Mouse (Mus musculus) 416B (cell line): ENCODE data around the gene Plek.

ENCODE experiments used
- DNase-seq: peaks from one replicate; pipeline ENCODE4 v3.0.0; 2011; ENCODE audit warnings: low read depth

Gene Plek

GRCm38 (mm10) chr11:17000353-17001334 is 51.5 kb downstream of the Plek start:
- DNase-seq = peak; percentile 90

GRCm38 (mm10) chr11:16999933-17000332 is 52.2 kb downstream of the Plek start:
- DNase-seq = peak; percentile 30

- peak; percentile 73 for DNase-seq
Measured at GRCm38 (mm10) chr11:16999387-16999786, 52.8 kb downstream of the Plek start.

GRCm38 (mm10) chr11:16997465-16997864 is 54.7 kb downstream of the Plek start:
- no peak for DNase-seq

- no peak for DNase-seq
Measured at GRCm38 (mm10) chr11:16996818-16997217, 55.4 kb downstream of the Plek start.

- no peak for DNase-seq
Measured at GRCm38 (mm10) chr11:16992880-16993279, 59.3 kb downstream of the Plek start.

- no peak for DNase-seq
Measured at GRCm38 (mm10) chr11:16989885-16990284, 62.3 kb downstream of the Plek start.

GRCm38 (mm10) chr11:16987745-16988328 is 64.3 kb downstream of the Plek start:
- peak; percentile 46 for DNase-seq

- DNase-seq = no peak
Measured at GRCm38 (mm10) chr11:16986550-16987187, 65.5 kb downstream of the Plek start.

GRCm38 (mm10) chr11:16978161-16978707 is 73.9 kb downstream of the Plek start:
- DNase-seq = peak; percentile 76

GRCm38 (mm10) chr11:16977611-16978010 is 74.6 kb downstream of the Plek start:
- DNase-seq = peak; percentile 80

- DNase-seq = peak; percentile 99
Measured at GRCm38 (mm10) chr11:16976937-16977336, 75.2 kb downstream of the Plek start.

- DNase-seq = no peak
Measured at GRCm38 (mm10) chr11:16973086-16973485, 79.1 kb downstream of the Plek start.

GRCm38 (mm10) chr11:16972027-16972426 is 80.2 kb downstream of the Plek start:
- no peak for DNase-seq

GRCm38 (mm10) chr11:16969650-16970049 is 82.5 kb downstream of the Plek start:
- DNase-seq = peak; percentile 78

GRCm38 (mm10) chr11:16967806-16968205 is 84.4 kb downstream of the Plek start:
- peak; percentile 80 for DNase-seq

GRCm38 (mm10) chr11:16958520-16958919 is 93.7 kb downstream of the Plek start:
- no peak for DNase-seq

- no peak for DNase-seq
Measured at GRCm38 (mm10) chr11:16957030-16957429, 95.2 kb downstream of the Plek start.

- peak; percentile 84 for DNase-seq
Measured at GRCm38 (mm10) chr11:16956115-16956862, 95.9 kb downstream of the Plek start.

GRCm38 (mm10) chr11:16951761-16952010 is 100.5 kb downstream of the Plek start:
- DNase-seq = peak; percentile 71

GRCm38 (mm10) chr11:16950976-16951760 is 101.0 kb downstream of the Plek start, which contains the start of gene Fbxo48:
TSS of gene Fbxo48 (plus strand) at chr11:16951375.
- peak; percentile 100 for DNase-seq
